In genomic region chr12:41111456-41111855, GRCm38 (mm10) we compare ENCODE assay signal across 8 mouse cellular contexts.
A peak's percentile ranks its signal among the peaks of the same experiment; 100 is the strongest.
DNase-seq lines count a peak whose midpoint lies in the region; ATAC-seq lines count a peak whose summit lies in the region.

No protein-coding gene starts in this region.

- no peak overlapping the region for H3K4me3 ChIP-seq in liver, embryonic 15.5 days (replicated peaks)

- peak overlapping the region; percentile 45 for H3K4me2 ChIP-seq in liver, embryonic 15.5 days

- ATAC-seq in common myeloid progenitor, adult 5-6 weeks (replicated peaks; ENCODE audit: low read depth, poor library complexity, severe bottlenecking) = peak; percentile 58; the same call in 1 of the 2 replicates
- ATAC-seq in liver, embryonic 15.5 days (ENCODE audit: insufficient read depth) = peak; percentile 81

- H3K36me3 ChIP-seq in liver, embryonic 15.5 days (replicated peaks) = no peaks in the 10 kb centered on the region

- peak overlapping the region; percentile 84 for H3K27ac ChIP-seq in liver, embryonic 15.5 days (replicated peaks)

- H3K9ac ChIP-seq in liver, embryonic 15.5 days = no peak overlapping the region

- 19% methylated on average over 1 of the region's 1 CpGs for WGBS in liver, embryonic 15.5 days (ENCODE audit: insufficient replicate concordance)

- H3K9me3 ChIP-seq in liver, embryonic 15.5 days (replicated peaks) = no peaks in the 10 kb centered on the region

- H3K27me3 ChIP-seq in liver, embryonic 15.5 days = no peaks in the 10 kb centered on the region

- peaks cover 17% of the 10 kb centered on the region for H3K4me1 ChIP-seq in liver, embryonic 15.5 days (replicated peaks)

- peak; percentile 58 for DNase-seq in heart, adult 11 months
- no peak for DNase-seq in heart, postnatal 4 days
- peak; percentile 39 to 58 for DNase-seq in right cerebral cortex, adult 2 months (ENCODE audit: low spot score in 2 of 2)
- DNase-seq in right cerebral cortex, postnatal 36 days (ENCODE audit: low spot score in 2 of 2) = no peak
- DNase-seq in yolk sac, embryonic 10.5 days (ENCODE audit: low spot score) = no peak
- no peak for DNase-seq in ovary, postnatal 10 days (ENCODE audit: low spot score)

Comparison
In these comparisons a context has a peak if more than half of its experiments do, and no peak if none do; other contexts are left out.
1. DNase-seq: peak in heart, adult 11 months (single experiment) and right cerebral cortex, adult 2 months (2 of 2); none in heart, postnatal 4 days (single experiment), right cerebral cortex, postnatal 36 days (0 of 2), yolk sac, embryonic 10.5 days (single experiment) and ovary, postnatal 10 days (single experiment).